Mouse (Mus musculus): ENCODE measurements around the gene Spindoc.

DNA sequence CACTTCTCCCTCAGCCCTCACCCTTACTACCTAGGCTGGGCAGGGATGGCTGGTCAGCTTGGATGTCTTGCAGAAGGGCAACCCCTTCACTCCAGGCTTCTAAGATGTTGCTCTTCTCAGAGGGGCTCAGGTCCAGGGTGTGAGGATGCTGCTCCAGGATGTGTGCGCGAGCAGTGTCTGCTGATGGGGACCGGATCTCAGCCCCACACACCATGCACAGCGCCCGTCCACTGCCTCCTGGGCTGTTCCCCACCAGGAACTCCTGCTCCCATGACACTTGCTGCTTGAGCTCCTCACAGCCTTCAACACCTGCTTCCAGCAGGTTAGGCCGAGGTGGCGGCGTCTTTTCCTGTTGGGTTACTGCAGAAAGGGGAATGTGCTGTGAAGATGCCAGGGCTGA is 8.3 kb downstream of the Spindoc start:
- no peak for TF ChIP-seq POLR2A (IDR thresholded peaks at IDR 0.05; ENCODE audit: insufficient read depth, low read depth, low read length)
- TF ChIP-seq CTCF (IDR thresholded peaks at IDR 0.05; ENCODE audit: insufficient read depth, low read depth, low read length): no peak
